Mouse (Mus musculus) monocyte, adult 59 days (primary cell): Measurements from ENCODE around the gene Fam213b. TPM values are rescaled to one million over a fixed set of nuclear protein-coding genes. Genes with fewer than 3 reads are reported as not detected.

Source experiments
- total RNA-seq, 2 experiments: library from RNA; stranded (reverse); gene quantifications; one replicate each; pipeline ENCODE4 v1.2.4; 2023

Gene Fam213b
- total RNA-seq: 10 to 100 TPM; 18.9 to 20.4 TPM

DNA sequence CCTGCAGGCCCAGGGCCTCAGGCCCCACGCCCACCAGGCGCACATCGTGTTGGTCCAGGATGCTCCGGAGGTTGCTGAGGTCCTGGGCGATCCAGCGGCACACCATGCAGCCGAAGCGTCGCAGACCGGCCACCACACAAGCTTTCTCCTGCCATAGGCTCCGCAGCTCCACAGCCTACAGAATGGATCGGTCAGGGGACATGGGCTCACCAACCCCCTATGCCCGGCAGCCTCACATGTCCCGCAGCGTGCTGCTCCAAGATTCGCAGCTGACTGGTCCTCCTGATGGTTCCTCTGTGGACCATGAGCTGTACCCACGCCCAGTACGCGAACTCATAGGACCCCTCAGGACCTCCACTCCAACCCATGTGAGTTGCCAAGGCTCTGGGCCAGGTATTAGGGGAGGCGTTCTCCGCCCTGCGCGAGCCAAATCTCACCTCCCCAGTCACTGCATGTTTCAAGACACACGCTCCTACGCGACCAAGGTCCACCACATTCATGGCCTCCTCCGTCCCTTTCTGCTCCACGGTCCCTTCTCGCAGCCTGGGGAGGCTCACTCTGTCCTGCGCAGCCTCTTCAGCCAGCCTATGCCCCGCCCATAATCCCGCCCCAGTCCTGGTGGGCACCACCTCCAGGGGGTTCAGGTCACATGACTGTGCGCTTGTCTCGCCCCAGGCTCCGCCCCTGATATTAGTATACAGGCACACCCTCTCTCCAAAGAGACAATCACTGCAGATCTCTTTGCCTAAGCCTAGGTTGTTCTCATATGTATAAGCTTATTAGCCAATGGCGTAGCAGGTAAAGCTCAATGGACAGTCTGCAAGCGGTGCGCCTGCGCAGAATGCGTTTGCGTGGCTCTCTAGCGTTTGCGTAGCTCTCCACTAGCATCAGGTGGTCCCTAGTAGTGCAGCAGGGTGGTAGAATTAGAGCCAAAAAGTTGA lies at the start of gene Fam213b:
Gene Fam213b (minus strand): TSS at position 630 of the 941 bp plus-strand sequence.

DNA sequence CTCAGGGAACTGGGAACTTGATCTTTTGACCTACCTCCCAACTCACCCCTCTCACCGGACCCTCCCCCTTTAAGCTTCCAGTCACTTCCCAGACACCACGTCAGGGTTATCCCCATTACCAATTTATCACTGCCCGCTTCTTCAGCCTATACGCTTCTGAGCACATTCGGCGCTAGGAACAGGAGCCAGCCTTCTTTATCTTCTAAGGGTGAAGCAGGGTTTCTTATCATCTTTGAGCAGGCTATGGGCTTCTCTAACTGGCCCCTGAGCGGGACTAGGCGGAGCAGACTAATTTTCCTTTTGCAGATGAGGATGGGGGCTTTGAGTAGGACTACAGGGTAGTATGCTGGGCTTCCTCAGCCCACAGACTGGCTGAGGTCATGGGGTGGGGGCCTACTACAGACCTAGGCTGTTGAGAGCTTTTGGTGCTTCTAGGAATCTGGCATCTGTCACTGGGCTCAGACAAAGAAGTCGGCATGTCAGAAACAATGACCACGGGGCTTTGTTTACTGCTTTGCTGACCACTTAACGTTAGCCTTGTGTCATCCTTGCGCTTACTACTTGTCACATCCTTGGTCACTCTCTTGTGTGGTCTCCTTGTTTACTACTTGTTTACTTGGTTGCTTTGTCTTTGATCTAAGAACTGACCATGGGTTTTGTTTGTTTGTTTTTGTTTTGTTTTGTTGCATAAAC lies 29.6 kb upstream of the Fam213b start, which contains the start of gene Tnfrsf14:
Gene Tnfrsf14 (minus strand): TSS at position 169 of the 693 bp plus-strand sequence.

GRCm38 (mm10) chr4:154869440-154869839 lies 29.5 kb downstream of the Fam213b start, which contains the start of gene Mmel1:
Mmel1 (plus strand) TSS chr4:154869585.

Other genes starting within 250 kb of the Fam213b start
- gene Actrt2, start 231.3 kb downstream of the Fam213b start, total RNA-seq: not detected
- not detected for gene Ttc34, start 61.7 kb downstream of the Fam213b start, total RNA-seq
- 1 to 10 TPM in 1 of 2 experiments, under 1 TPM in 1; 0.18 to 1.0 TPM for gene Mmel1, start 29.6 kb downstream of the Fam213b start, total RNA-seq
- gene Tnfrsf14, start 29.4 kb upstream of the Fam213b start, total RNA-seq: 100 to 1,000 TPM in 1 of 2 experiments, 10 to 100 TPM in 1; 96.2 to 114 TPM
- not detected for gene Hes5, start 61.8 kb upstream of the Fam213b start, total RNA-seq
- 10 to 100 TPM; 39.6 to 40.8 TPM for gene Pank4, start 65.0 kb upstream of the Fam213b start, total RNA-seq
- not detected for gene Plch2, start 157.6 kb upstream of the Fam213b start, total RNA-seq
- gene Pex10, start 167.9 kb upstream of the Fam213b start, total RNA-seq: 1 to 10 TPM; 7.7 to 9.5 TPM
- 10 to 100 TPM; 60.0 to 67.7 TPM for gene Rer1, start 187.2 kb upstream of the Fam213b start, total RNA-seq
- 1 to 10 TPM; 1.5 to 2.3 TPM for gene Morn1, start 187.4 kb upstream of the Fam213b start, total RNA-seq